Mouse (Mus musculus) spleen, adult 2 months (tissue): Measurements from ENCODE around the gene Bysl.

Experiments used
- CTCF ChIP-seq: fragments of 200-500 bp; IDR thresholded peaks from 2 replicates; pipeline ENCODE4 v1.5.1; 2011; ENCODE audit warnings: mild to moderate bottlenecking, inconsistent platforms; ENCODE audit not compliant: insufficient read depth, insufficient read length, insufficient replicate concordance; ENCODE audit errors: extremely low read depth
- POLR2A ChIP-seq: fragments of 200-500 bp; IDR thresholded peaks from 2 replicates; pipeline ENCODE4 v1.6.1; 2011; ENCODE audit warnings: low read depth, low read length, inconsistent platforms

- TF ChIP-seq POLR2A = no peak
- no peak for TF ChIP-seq CTCF
These were observed 2.1 kb downstream of the Bysl start for GRCm38 (mm10) chr17:47609182-47609581.
